Mouse (Mus musculus) ZHBTc4 (cell line): ENCODE data around the gene Hoxa10.

Experiments
- DNase-seq: peaks from one replicate; pipeline ENCODE4 v3.0.0-alpha.2; 2011; ENCODE audit warnings: low read depth, low spot score

The Hoxa10 gene

GRCm38 (mm10) chr6:52230516-52231165, 10.0 kb downstream of the Hoxa10 start, which contains the start of gene Hoxa9:
Hoxa9 (minus strand) TSS chr6:52231089.
- DNase-seq, result no peak

GRCm38 (mm10) chr6:52229558-52230416, 10.9 kb downstream of the Hoxa10 start:
- peak; percentile 70 for DNase-seq

GRCm38 (mm10) chr6:52228475-52229465, 11.9 kb downstream of the Hoxa10 start:
- no peak for DNase-seq

GRCm38 (mm10) chr6:52227470-52228222, 13.0 kb downstream of the Hoxa10 start:
- no peak for DNase-seq

- no peak for DNase-seq
These were observed 13.9 kb downstream of the Hoxa10 start for GRCm38 (mm10) chr6:52226569-52227257.

- DNase-seq, result peak; percentile 73
These were observed 14.8 kb downstream of the Hoxa10 start for GRCm38 (mm10) chr6:52225612-52226568.

GRCm38 (mm10) chr6:52224895-52225611, 15.6 kb downstream of the Hoxa10 start:
- DNase-seq, result peak; percentile 82

GRCm38 (mm10) chr6:52223939-52224760, 16.5 kb downstream of the Hoxa10 start:
- no peak for DNase-seq

- peak; percentile 4 for DNase-seq
These were observed 17.9 kb downstream of the Hoxa10 start for GRCm38 (mm10) chr6:52222729-52223128.

GRCm38 (mm10) chr6:52221993-52222685, 18.5 kb downstream of the Hoxa10 start:
- peak; percentile 16 for DNase-seq

- DNase-seq, result peak; percentile 95
These were observed 19.2 kb downstream of the Hoxa10 start, which contains the start of gene Hoxa7 for GRCm38 (mm10) chr6:52221337-52221992. Hoxa7 (minus strand) TSS chr6:52221854.

- peak; percentile 33 for DNase-seq
These were observed 19.8 kb downstream of the Hoxa10 start for GRCm38 (mm10) chr6:52220865-52221310.

GRCm38 (mm10) chr6:52220003-52220864, 20.4 kb downstream of the Hoxa10 start:
- DNase-seq, result peak; percentile 35

GRCm38 (mm10) chr6:52219234-52219942, 21.3 kb downstream of the Hoxa10 start:
- no peak for DNase-seq
